Mouse (Mus musculus) WW6 (cell line): Measurements from ENCODE around the gene Tctn1.

Experiments
- DNase-seq: peaks from one replicate; pipeline ENCODE4 v3.0.0-alpha.2; 2013; ENCODE audit warnings: low read depth, low spot score

Gene Tctn1

GRCm38 (mm10) chr5:122247529-122247928 is 16.7 kb downstream of the Tctn1 start:
- no peak for DNase-seq

GRCm38 (mm10) chr5:122246547-122247167 is 17.6 kb downstream of the Tctn1 start:
- no peak for DNase-seq

GRCm38 (mm10) chr5:122245186-122245585 is 19.1 kb downstream of the Tctn1 start:
- DNase-seq, result no peak

GRCm38 (mm10) chr5:122243781-122244523 is 20.3 kb downstream of the Tctn1 start:
- DNase-seq, result no peak

GRCm38 (mm10) chr5:122242521-122243123 is 21.6 kb downstream of the Tctn1 start:
- DNase-seq, result no peak

- no peak for DNase-seq
Observed at GRCm38 (mm10) chr5:122240989-122241388, 23.3 kb downstream of the Tctn1 start.

- DNase-seq, result no peak
Observed at GRCm38 (mm10) chr5:122240521-122240920, 23.7 kb downstream of the Tctn1 start.

GRCm38 (mm10) chr5:122239618-122240017 is 24.6 kb downstream of the Tctn1 start:
- no peak for DNase-seq

- DNase-seq, result no peak
Observed at GRCm38 (mm10) chr5:122237200-122237599, 27.1 kb downstream of the Tctn1 start.

- DNase-seq, result no peak
Observed at GRCm38 (mm10) chr5:122235196-122235836, 28.9 kb downstream of the Tctn1 start.

GRCm38 (mm10) chr5:122234319-122235195 is 29.7 kb downstream of the Tctn1 start:
- DNase-seq, result no peak

GRCm38 (mm10) chr5:122233695-122234094 is 30.6 kb downstream of the Tctn1 start:
- no peak for DNase-seq

GRCm38 (mm10) chr5:122233077-122233581 is 31.1 kb downstream of the Tctn1 start:
- DNase-seq, result no peak

- no peak for DNase-seq
Observed at GRCm38 (mm10) chr5:122232004-122232403, 32.3 kb downstream of the Tctn1 start.

GRCm38 (mm10) chr5:122231431-122231830 is 32.8 kb downstream of the Tctn1 start:
- DNase-seq, result no peak

- DNase-seq, result no peak
Observed at GRCm38 (mm10) chr5:122230816-122231215, 33.4 kb downstream of the Tctn1 start.

GRCm38 (mm10) chr5:122228772-122229171 is 35.5 kb downstream of the Tctn1 start:
- no peak for DNase-seq

- DNase-seq, result no peak
Observed at GRCm38 (mm10) chr5:122228271-122228765, 35.9 kb downstream of the Tctn1 start.

GRCm38 (mm10) chr5:122224291-122224690 is 40.0 kb downstream of the Tctn1 start:
- DNase-seq, result no peak

- DNase-seq, result no peak
Observed at GRCm38 (mm10) chr5:122221085-122221484, 43.2 kb downstream of the Tctn1 start.
